Mouse (Mus musculus) G1E (cell line): ENCODE data around the gene Paqr8. TPM values are rescaled to one million over a fixed set of nuclear protein-coding genes. Genes with fewer than 3 reads are reported as not detected.

Source experiments
- ATAC-seq: 2 replicates; pipeline ENCODE4 v1.8.0; 2016; ENCODE audit warnings: mild to moderate bottlenecking; ENCODE audit not compliant: insufficient number of reproducible peaks, poor library complexity, low FRiP score, severe bottlenecking; ENCODE audit errors: extremely low read depth
- DNase-seq: peaks from one replicate; pipeline ENCODE4 v3.0.0; 2012; ENCODE audit warnings: low spot score
- H3K27me3 ChIP-seq: 2 replicates; pipeline ENCODE4 v1.6.1; 2012; ENCODE audit warnings: mild to moderate bottlenecking, low read length, inconsistent platforms; ENCODE audit not compliant: insufficient read depth
- H3K36me3 ChIP-seq: replicated peaks from 2 replicates; pipeline ENCODE3; 2012; ENCODE audit warnings: mild to moderate bottlenecking, inconsistent platforms
- H3K4me1 ChIP-seq: 2 replicates; pipeline ENCODE4 v1.6.1; 2012; ENCODE audit warnings: low read depth, low read length, inconsistent platforms, mixed read lengths; ENCODE audit not compliant: insufficient read depth
- H3K4me3 ChIP-seq: 2 replicates; pipeline ENCODE4 v1.5.1; 2012; ENCODE audit warnings: low read depth, mild to moderate bottlenecking, inconsistent platforms, low read length, moderate library complexity, mixed read lengths
- H3K9me3 ChIP-seq: replicated peaks from 2 replicates; pipeline ENCODE4 v1.6.1; 2012; ENCODE audit warnings: inconsistent platforms
- CTCF ChIP-seq: IDR thresholded peaks from 2 replicates; pipeline ENCODE4 v1.5.1; 2012; ENCODE audit warnings: low read depth, low read length, inconsistent platforms, mixed read lengths
- GATA1 ChIP-seq: IDR thresholded peaks from 2 replicates; pipeline ENCODE4 v1.6.1; 2012; ENCODE audit warnings: borderline replicate concordance, low read length, inconsistent platforms, mixed read lengths
- GATA2 ChIP-seq: IDR thresholded peaks from 2 replicates; pipeline ENCODE4 v1.6.1; 2012; ENCODE audit warnings: low read depth, low read length, inconsistent platforms, borderline replicate concordance
- POLR2AphosphoS5 ChIP-seq: IDR thresholded peaks from 2 replicates; pipeline ENCODE4 v1.6.1; 2012; ENCODE audit warnings: low read depth, low read length, inconsistent platforms; ENCODE audit not compliant: insufficient replicate concordance
- TAL1 ChIP-seq: conservative IDR thresholded peaks from 2 replicates; pipeline ENCODE4 v1.6.1; 2012; ENCODE audit warnings: low read depth, low read length, inconsistent platforms, mixed read lengths
- polyA plus RNA-seq: library from polyadenylated mRNA; stranded (reverse); fragments of >175 nt; gene quantifications from 2 replicates; pipeline ENCODE4 v1.2.3, GENCODE M21; 2012
- total RNA-seq, 2 experiments: library from RNA; stranded (forward) in 1 of 2; stranded (reverse) in 1 of 2; fragments of 200-1000 nt in 1 of 2; fragments of >200 nt in 1 of 2; fragmentation: Nextera tagmentation in 1 of 2; gene quantifications; 2 replicates each; pipeline ENCODE4 v1.2.3; 2014 to 2017

Paqr8 gene
- total and polyA plus RNA-seq, 3 experiments: 0.11 to 0.13 TPM; not detected in 1

- DNase-seq: no peak
- no peaks in the 10 kb centered on the region for H3K36me3 ChIP-seq
- peaks cover 13% of the 10 kb centered on the region for H3K4me1 ChIP-seq
- no peak for ATAC-seq
- no peaks in the 10 kb centered on the region; the same call in 1 of the 2 replicates for H3K27me3 ChIP-seq
- TF ChIP-seq POLR2AphosphoS5 (no peak), GATA1 (no peak), CTCF (no peak), GATA2 (no peak), TAL1 (no peak)
- H3K9me3 ChIP-seq: peaks cover 2% of the 10 kb centered on the region
- H3K4me3 ChIP-seq: no peak overlapping the region
These were observed 51.5 kb downstream of the Paqr8 start for GRCm38 (mm10) chr1:20941857-20942256.

GRCm38 (mm10) chr1:20943016-20943415, 52.6 kb downstream of the Paqr8 start:
- no peak for TF ChIP-seq CTCF
- no peak for TF ChIP-seq GATA2
- no peak for TF ChIP-seq POLR2AphosphoS5
- Histone ChIP-seq H3K27me3 (no peaks in the 10 kb centered on the region), H3K4me3 (no peak overlapping the region), H3K4me1 (peaks cover 5% of the 10 kb centered on the region; the same call in 1 of the 2 replicates), H3K36me3 (no peaks in the 10 kb centered on the region), H3K9me3 (peaks cover 2% of the 10 kb centered on the region)
- DNase-seq: no peak
- ATAC-seq: no peak

- Histone ChIP-seq H3K36me3 (no peaks in the 10 kb centered on the region), H3K4me1 (peaks cover 6% of the 10 kb centered on the region), H3K9me3 (no peaks in the 10 kb centered on the region), H3K27me3 (peaks cover 13% of the 10 kb centered on the region), H3K4me3 (peak within 1 kb of the TSS; percentile 5; the same call in 1 of the 2 replicates)
- DNase-seq (no peak), ATAC-seq (no peak)
- no peak for TF ChIP-seq CTCF
These were observed 60.9 kb downstream of the Paqr8 start, which contains the start of gene Efhc1 for GRCm38 (mm10) chr1:20951300-20951763. Gene Efhc1, plus strand, starts transcription at chr1:20951626.

GRCm38 (mm10) chr1:20951799-20952198, 61.4 kb downstream of the Paqr8 start:
- DNase-seq: no peak
- no peaks in the 10 kb centered on the region for H3K9me3 ChIP-seq
- H3K36me3 ChIP-seq: no peaks in the 10 kb centered on the region
- H3K4me3 ChIP-seq: peak overlapping the region; percentile 5; the same call in 1 of the 2 replicates
- peaks cover 13% of the 10 kb centered on the region for H3K27me3 ChIP-seq
- ATAC-seq: no peak
- no peak for TF ChIP-seq GATA1
- no peak for TF ChIP-seq CTCF
- no peak for TF ChIP-seq TAL1
- no peak for TF ChIP-seq GATA2
- TF ChIP-seq POLR2AphosphoS5: no peak
- H3K4me1 ChIP-seq: peaks cover 6% of the 10 kb centered on the region

- TF ChIP-seq CTCF (no peak), GATA2 (no peak), POLR2AphosphoS5 (no peak), GATA1 (no peak)
- no peaks in the 10 kb centered on the region for H3K9me3 ChIP-seq
These were observed 64.5 kb downstream of the Paqr8 start for GRCm38 (mm10) chr1:20954876-20955275.

GRCm38 (mm10) chr1:20969642-20970041, 79.2 kb downstream of the Paqr8 start:
- H3K27me3 ChIP-seq: no peaks in the 10 kb centered on the region
- ATAC-seq (no peak), DNase-seq (no peak)
- no peaks in the 10 kb centered on the region for H3K4me1 ChIP-seq
- H3K36me3 ChIP-seq: no peaks in the 10 kb centered on the region
- no peak for TF ChIP-seq GATA1
- no peak for TF ChIP-seq POLR2AphosphoS5
- TF ChIP-seq TAL1: no peak
- TF ChIP-seq GATA2: no peak
- H3K9me3 ChIP-seq: no peaks in the 10 kb centered on the region
- no peak overlapping the region for H3K4me3 ChIP-seq

More at GRCm38 (mm10) chr1:20954876-20955275, 64.5 kb downstream of the Paqr8 start:
- Histone ChIP-seq H3K36me3 (no peaks in the 10 kb centered on the region), H3K27me3 (peaks cover 10% of the 10 kb centered on the region), H3K4me3 (no peak overlapping the region), H3K4me1 (peaks cover 6% of the 10 kb centered on the region)
- ATAC-seq (no peak), DNase-seq (no peak)

GRCm38 (mm10) chr1:20973389-20973788, 83.0 kb downstream of the Paqr8 start:
- no peak for ATAC-seq
- no peaks in the 10 kb centered on the region for H3K27me3 ChIP-seq
- no peaks in the 10 kb centered on the region for H3K36me3 ChIP-seq
- H3K4me1 ChIP-seq: no peaks in the 10 kb centered on the region
- no peak for DNase-seq
- H3K4me3 ChIP-seq: no peak overlapping the region
- TF ChIP-seq CTCF (no peak), GATA1 (no peak), POLR2AphosphoS5 (no peak), TAL1 (no peak), GATA2 (no peak)
- H3K9me3 ChIP-seq: no peaks in the 10 kb centered on the region
